Mouse (Mus musculus) liver, embryonic 14.5 days (tissue): ENCODE measurements around the gene Emp2. TPM values are rescaled to one million over a fixed set of nuclear protein-coding genes. Genes with fewer than 3 reads are reported as not detected.

Experiments used
- ATAC-seq: fragments of 200-750 bp; cut with Nextera tagmentation; 2 replicates; pipeline ENCODE4 v1.8.0; 2017; ENCODE audit warnings: moderate number of reproducible peaks, mild to moderate bottlenecking, moderate library complexity; ENCODE audit not compliant: insufficient read depth
- DNase-seq, 3 experiments: peaks; one replicate each; pipeline ENCODE4 v3.0.0-alpha.2; 2012 to 2013; ENCODE audit warnings: low read depth in 3 of 3, low spot score in 3 of 3
- H3K27ac ChIP-seq: fragments of 300-500 bp; sonication (generic); 2 replicates; pipeline ENCODE4 v1.5.1; 2014; ENCODE audit warnings: moderate library complexity, mild to moderate bottlenecking, control low read depth, inconsistent platforms
- H3K27me3 ChIP-seq: fragments of 300-500 bp; sonication (generic); 2 replicates; pipeline ENCODE4 v1.6.1; 2014; ENCODE audit warnings: mild to moderate bottlenecking, low read length, moderate library complexity; ENCODE audit not compliant: control insufficient read depth, insufficient read depth
- H3K36me3 ChIP-seq: fragments of 300-500 bp; sonication (generic); replicated peaks from 2 replicates; pipeline ENCODE4 v1.6.1; 2014; ENCODE audit warnings: low read depth; ENCODE audit not compliant: control insufficient read depth, insufficient read depth
- H3K4me1 ChIP-seq, 2 experiments: fragments of 200-500 bp in 1 of 2; fragments of 300-500 bp in 1 of 2; sonication (generic) in 1 of 2; replicated peaks; 2 replicates each; pipeline ENCODE4 v1.6.1; 2012 to 2014; ENCODE audit warnings: antibody characterized with exemption in 1 of 2, inconsistent platforms in 1 of 2, low read length in 1 of 2; ENCODE audit not compliant: control insufficient read depth in 2 of 2, insufficient read depth in 2 of 2
- H3K4me2 ChIP-seq: fragments of 300-500 bp; sonication (generic); 2 replicates; pipeline ENCODE4 v1.6.1; 2014; ENCODE audit warnings: low read depth, mild to moderate bottlenecking, control low read depth, moderate library complexity
- H3K4me3 ChIP-seq, 2 experiments: fragments of 200-500 bp in 1 of 2; fragments of 300-500 bp in 1 of 2; sonication (generic) in 1 of 2; 2 replicates each; pipeline ENCODE4 v1.5.1; 2012 to 2014; ENCODE audit warnings: low read depth in 2 of 2, low read length in 2 of 2, mild to moderate bottlenecking in 2 of 2, control low read depth in 1 of 2, inconsistent platforms in 1 of 2, moderate library complexity in 1 of 2; ENCODE audit not compliant: insufficient read depth in 1 of 2
- H3K9ac ChIP-seq: fragments of 300-500 bp; sonication (generic); replicated peaks from 2 replicates; pipeline ENCODE4 v1.6.1; 2014; ENCODE audit warnings: mild to moderate bottlenecking, control low read depth, moderate library complexity
- H3K9me3 ChIP-seq: fragments of 300-500 bp; sonication (generic); 2 replicates; pipeline ENCODE4 v1.6.1; 2016; ENCODE audit warnings: low read length, mixed read lengths; ENCODE audit not compliant: control insufficient read depth
- CTCF ChIP-seq: IDR thresholded peaks from 2 replicates; pipeline ENCODE4 v1.5.1; 2016; ENCODE audit warnings: antibody characterized with exemption, low read depth, control low read depth
- EP300 ChIP-seq: IDR thresholded peaks from 2 replicates; pipeline ENCODE4 v1.6.1; 2016; ENCODE audit warnings: antibody characterized with exemption, low read depth
- microRNA-seq: library from miRNA; unstranded; fragments of <30 nt; microRNA quantifications from one replicate; pipeline ENCODE4, GENCODE M21; 2016
- polyA plus RNA-seq, 2 experiments: library from polyadenylated mRNA; depleted of rRNA in 1 of 2; stranded (reverse) in 1 of 2; unstranded in 1 of 2; fragments of >200 nt; fragmentation: Nextera tagmentation in 1 of 2; extraction: Ambion mirVana in 1 of 2; gene quantifications; 2 replicates each; pipeline versions ENCODE4 v1.2.1 to v1.2.3; 2012 to 2014

Gene Emp2
- polyA plus RNA-seq, 2 experiments: 3.8 to 3.9 TPM

DNA sequence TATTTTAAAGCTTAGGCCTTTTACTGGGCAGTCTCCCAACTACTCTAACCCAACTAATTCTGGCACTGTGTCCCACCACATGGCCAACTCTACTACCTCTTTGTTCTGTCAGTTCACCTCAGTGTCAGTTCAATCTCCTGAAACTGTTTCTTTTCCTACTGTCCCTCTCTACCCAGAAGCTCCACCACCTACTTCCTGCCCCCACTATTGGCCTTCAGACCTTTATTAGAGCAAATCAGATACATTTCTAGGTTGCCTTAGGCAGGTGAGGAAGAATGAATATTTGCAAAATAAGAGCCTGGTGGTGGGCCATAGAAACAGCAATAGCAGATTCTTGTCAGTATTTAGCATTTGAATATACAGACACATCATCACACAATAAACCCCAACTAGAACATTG lies 77.2 kb downstream of the Emp2 start:
- Histone ChIP-seq H3K4me2 (no peak overlapping the region), H3K27me3 (no peaks in the 10 kb centered on the region), H3K4me3 (no peak overlapping the region), H3K9me3 (no peaks in the 10 kb centered on the region), H3K4me1 (no peaks in the 10 kb centered on the region), H3K27ac (no peak overlapping the region), H3K9ac (no peak overlapping the region), H3K36me3 (no peaks in the 10 kb centered on the region)
- DNase-seq (no peak), ATAC-seq (no peak)
- TF ChIP-seq EP300 (no peak), CTCF (no peak)

Small RNAs within 50 kb of the gene (microRNA-seq; reads per million reads assigned to microRNA genes)
- gene Gm22932: not detected

Other genes starting within 250 kb of the Emp2 start
- 1.2 and 1.3 TPM in 2 replicates for gene Rpl39l, start 143.7 kb downstream of the Emp2 start, polyA plus RNA-seq (2012; rRNA removed)
- 0.94 and 1.3 TPM in 2 replicates for gene Rpl39l, start 143.7 kb downstream of the Emp2 start, polyA plus RNA-seq (2014; fragmentation: Nextera tagmentation; extraction: Ambion mirVana)
- 0.11 and 0.19 TPM in 2 replicates for gene Atf7ip2, start 121.3 kb downstream of the Emp2 start, polyA plus RNA-seq (2012; rRNA removed)
- gene Atf7ip2, start 121.3 kb downstream of the Emp2 start, polyA plus RNA-seq (2014; fragmentation: Nextera tagmentation; extraction: Ambion mirVana): 0.10 and 0.25 TPM in 2 replicates
- gene Tekt5, start 81.5 kb upstream of the Emp2 start, polyA plus RNA-seq (2012; rRNA removed): 0.13 and 0.15 TPM in 2 replicates
- 0.10 TPM in 2 replicates for gene Tekt5, start 81.5 kb upstream of the Emp2 start, polyA plus RNA-seq (2014; fragmentation: Nextera tagmentation; extraction: Ambion mirVana)
- gene Nubp1, start 98.0 kb upstream of the Emp2 start, polyA plus RNA-seq (2012; rRNA removed): 15.2 and 20.2 TPM in 2 replicates
- gene Nubp1, start 98.0 kb upstream of the Emp2 start, polyA plus RNA-seq (2014; fragmentation: Nextera tagmentation; extraction: Ambion mirVana): 31.6 and 34.4 TPM in 2 replicates
- 0.15 and 0.28 TPM in 2 replicates for gene Tvp23a, start 133.4 kb upstream of the Emp2 start, polyA plus RNA-seq (2012; rRNA removed)
- 0.20 and 0.61 TPM in 2 replicates for gene Tvp23a, start 133.4 kb upstream of the Emp2 start, polyA plus RNA-seq (2014; fragmentation: Nextera tagmentation; extraction: Ambion mirVana)
- 0.04 and 0.06 TPM in 2 replicates for gene Ciita, start 166.1 kb upstream of the Emp2 start, polyA plus RNA-seq (2012; rRNA removed)
- 0.03 and 0.06 TPM in 2 replicates for gene Ciita, start 166.1 kb upstream of the Emp2 start, polyA plus RNA-seq (2014; fragmentation: Nextera tagmentation; extraction: Ambion mirVana)
- 4.3 and 4.8 TPM in 2 replicates for gene Dexi, start 229.1 kb upstream of the Emp2 start, polyA plus RNA-seq (2012; rRNA removed)
- gene Dexi, start 229.1 kb upstream of the Emp2 start, polyA plus RNA-seq (2014; fragmentation: Nextera tagmentation; extraction: Ambion mirVana): 3.9 and 4.7 TPM in 2 replicates
- 2.7 and 3.1 TPM in 2 replicates for gene Clec16a, start 231.4 kb upstream of the Emp2 start, polyA plus RNA-seq (2012; rRNA removed)
- 9.6 and 10.0 TPM in 2 replicates for gene Clec16a, start 231.4 kb upstream of the Emp2 start, polyA plus RNA-seq (2014; fragmentation: Nextera tagmentation; extraction: Ambion mirVana)